Mouse (Mus musculus): ENCODE results near the gene Defb42. TPM values are rescaled to one million over a fixed set of nuclear protein-coding genes. Genes with fewer than 3 reads are reported as not detected.

Gene Defb42
- total RNA-seq (2022) = under 1 TPM; 0.19 to 0.65 (median 0.37) TPM

- no peak for DNase-seq (ENCODE audit: low spot score in 2 of 2)
These were observed at the start of gene Defb42 for GRCm38 (mm10) chr14:63046691-63047090. Gene Defb42, plus strand, starts transcription at chr14:63046991.

- no peak for DNase-seq (ENCODE audit: low spot score in 2 of 2)
These were observed 49.0 kb upstream of the Defb42 start, which contains the start of gene Defb47 for GRCm38 (mm10) chr14:62997777-62998176. Gene Defb47, plus strand, starts transcription at chr14:62998077.

- DNase-seq (ENCODE audit: low spot score in 2 of 2) = no peak
These were observed 47.8 kb upstream of the Defb42 start for GRCm38 (mm10) chr14:62998977-62999376.

GRCm38 (mm10) chr14:63002588-63002987 is 44.2 kb upstream of the Defb42 start:
- no peak for DNase-seq (ENCODE audit: low spot score in 2 of 2)

- no peak for DNase-seq (ENCODE audit: low spot score in 2 of 2)
These were observed 35.3 kb upstream of the Defb42 start, which contains the start of gene Defb43 for GRCm38 (mm10) chr14:63011471-63011870. Gene Defb43, plus strand, starts transcription at chr14:63011771.

- no peak for DNase-seq (ENCODE audit: low spot score in 2 of 2)
These were observed 33.7 kb upstream of the Defb42 start for GRCm38 (mm10) chr14:63013082-63013481.

GRCm38 (mm10) chr14:63014667-63015066 is 32.1 kb upstream of the Defb42 start:
- no peak for DNase-seq (ENCODE audit: low spot score in 2 of 2)

GRCm38 (mm10) chr14:63020524-63021156 is 26.2 kb upstream of the Defb42 start:
- peak; percentile 12 to 27 for DNase-seq (ENCODE audit: low spot score in 2 of 2)

GRCm38 (mm10) chr14:63049910-63050370 is 3.1 kb downstream of the Defb42 start, which contains the start of gene Defb30:
Gene Defb30, minus strand, starts transcription at chr14:63049960.
- DNase-seq (ENCODE audit: low spot score in 2 of 2) = no peak

- peak in 1 of 2 experiments; percentile 47 for DNase-seq (ENCODE audit: low spot score in 2 of 2)
These were observed 4.0 kb downstream of the Defb42 start for GRCm38 (mm10) chr14:63050769-63051168.

GRCm38 (mm10) chr14:63054729-63055128 is 7.9 kb downstream of the Defb42 start:
- peak in 1 of 2 experiments; percentile 69 for DNase-seq (ENCODE audit: low spot score in 2 of 2)

- no peak for DNase-seq (ENCODE audit: low spot score in 2 of 2)
These were observed 13.6 kb downstream of the Defb42 start for GRCm38 (mm10) chr14:63060361-63060760.

- DNase-seq (ENCODE audit: low spot score in 2 of 2) = no peak
These were observed 15.4 kb downstream of the Defb42 start for GRCm38 (mm10) chr14:63062184-63062583.

GRCm38 (mm10) chr14:63065391-63065790 is 18.6 kb downstream of the Defb42 start:
- DNase-seq (ENCODE audit: low spot score in 2 of 2) = no peak

GRCm38 (mm10) chr14:63066630-63067310 is 20.0 kb downstream of the Defb42 start:
- DNase-seq (ENCODE audit: low spot score in 2 of 2) = peak in 1 of 2 experiments; percentile 66

- no peak for DNase-seq (ENCODE audit: low spot score in 2 of 2)
These were observed 20.9 kb downstream of the Defb42 start for GRCm38 (mm10) chr14:63067708-63068107.

Other genes starting within 250 kb of the Defb42 start
- gene Wdfy2, start 209.3 kb upstream of the Defb42 start, total RNA-seq (2022) = 10 to 100 TPM; 11.9 to 13.6 (median 13.3) TPM
- gene Defb48, start 62.5 kb upstream of the Defb42 start, total RNA-seq (2022) = not detected
- not detected for gene Defb47, start 48.9 kb upstream of the Defb42 start, total RNA-seq (2022)
- not detected for gene Defb43, start 35.2 kb upstream of the Defb42 start, total RNA-seq (2022)
- gene Defb30, start 3.0 kb downstream of the Defb42 start, total RNA-seq (2022) = not detected